Mouse (Mus musculus) stomach, postnatal 0 days (tissue): ENCODE data around the gene Ntm. TPM values are rescaled to one million over a fixed set of nuclear protein-coding genes. Genes with fewer than 3 reads are reported as not detected.

Source experiments
- ATAC-seq: fragments of 200-750 bp; cut with Nextera tagmentation; 2 replicates; pipeline ENCODE4 v1.8.0; 2017; ENCODE audit not compliant: low FRiP score, low TSS enrichment
- DNase-seq: peaks from one replicate; pipeline ENCODE4 v3.0.0-alpha.2; 2016; ENCODE audit warnings: low spot score
- H3K27ac ChIP-seq: fragments of 300-500 bp; sonication (generic); replicated peaks from 2 replicates; pipeline ENCODE4 v1.5.1; 2014; ENCODE audit warnings: mild to moderate bottlenecking, control low read depth
- H3K27me3 ChIP-seq: fragments of 300-500 bp; sonication (generic); 2 replicates; pipeline ENCODE4 v1.6.1; 2014; ENCODE audit warnings: low read length; ENCODE audit not compliant: control insufficient read depth, insufficient read depth
- H3K36me3 ChIP-seq: fragments of 300-500 bp; sonication (generic); 2 replicates; pipeline ENCODE4 v1.6.1; 2014; ENCODE audit warnings: low read length, mixed read lengths; ENCODE audit not compliant: control insufficient read depth, insufficient read depth
- H3K4me1 ChIP-seq: fragments of 300-500 bp; sonication (generic); replicated peaks from 2 replicates; pipeline ENCODE4 v1.6.1; 2014; ENCODE audit warnings: antibody characterized with exemption; ENCODE audit not compliant: control insufficient read depth, insufficient read depth
- H3K4me2 ChIP-seq: fragments of 300-500 bp; sonication (generic); replicated peaks from 2 replicates; pipeline ENCODE4 v1.6.1; 2014; ENCODE audit warnings: low read depth, mild to moderate bottlenecking, control low read depth, moderate library complexity
- H3K4me3 ChIP-seq: fragments of 300-500 bp; sonication (generic); 2 replicates; pipeline ENCODE4 v1.5.1; 2014; ENCODE audit warnings: low read depth, low read length, control low read depth
- H3K9ac ChIP-seq: fragments of 300-500 bp; sonication (generic); 2 replicates; pipeline ENCODE4 v1.6.1; 2014; ENCODE audit warnings: mild to moderate bottlenecking, low read length, control low read depth, mixed read lengths
- H3K9me3 ChIP-seq: fragments of 300-500 bp; sonication (generic); 2 replicates; pipeline ENCODE4 v1.6.1; 2016; ENCODE audit warnings: low read length; ENCODE audit not compliant: control insufficient read depth
- CTCF ChIP-seq: IDR thresholded peaks from 2 replicates; pipeline ENCODE4 v1.5.1; 2016; ENCODE audit warnings: antibody characterized with exemption, low read depth, mild to moderate bottlenecking, moderate library complexity
- EP300 ChIP-seq: optimal IDR thresholded peaks from 2 replicates; pipeline ENCODE3; 2016; ENCODE audit warnings: antibody characterized with exemption
- WGBS: fragments of 180-500 bp; shearing (Covaris S2); extraction: QIAGEN DNeasy Blood & Tissue Kit; methylation state at CpG from one replicate; pipeline ENCODE4 v1.1.7; 2014; 5-methylcytosine and 5-hydroxymethylcytosine counted together
- polyA plus RNA-seq: library from polyadenylated mRNA; unstranded; fragments of >200 nt; fragmentation: Nextera tagmentation; extraction: Ambion mirVana; gene quantifications from 2 replicates; pipeline ENCODE4 v1.2.1, GENCODE M21; 2015

Gene Ntm
- polyA plus RNA-seq, 1 experiment from 2014 or later, result 5.9 TPM

- 74% methylated on average over 8 of the region's 8 CpGs for WGBS
- no peaks in the 10 kb centered on the region for H3K27me3 ChIP-seq
These were observed 315.2 kb downstream of the Ntm start for GRCm38 (mm10) chr9:29647764-29648163.

DNA sequence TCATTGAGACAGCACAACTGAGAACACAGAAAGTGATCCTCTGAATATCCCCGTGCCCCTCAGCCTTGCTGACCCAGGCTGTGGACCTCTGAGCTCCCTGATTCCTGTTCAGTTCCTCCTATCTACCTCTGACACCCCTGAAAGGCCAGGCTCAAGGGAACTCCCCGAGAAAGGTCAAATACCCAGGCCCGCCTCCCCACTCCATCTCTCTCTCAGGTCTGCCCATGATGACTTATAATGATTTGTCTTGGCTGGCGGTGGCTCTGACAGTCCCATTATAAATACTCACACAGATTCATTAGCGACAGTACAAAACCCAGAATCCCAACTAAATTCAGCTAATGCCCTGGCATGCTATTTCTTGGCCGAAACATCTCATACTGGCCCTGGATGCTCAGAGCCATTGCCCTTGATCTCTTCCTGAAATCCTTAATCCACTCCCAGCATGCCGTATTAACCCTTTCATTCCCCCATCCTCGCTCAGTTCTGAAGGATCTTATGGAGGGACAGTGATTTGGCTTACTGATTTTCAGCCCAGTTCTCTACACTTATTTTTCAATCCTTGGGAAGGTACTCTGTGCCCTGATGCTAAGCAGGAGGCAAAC is 317.0 kb downstream of the Ntm start:
- no peak overlapping the region for H3K9ac ChIP-seq
- H3K4me2 ChIP-seq, result no peak overlapping the region
- H3K27me3 ChIP-seq, result no peaks in the 10 kb centered on the region
- H3K9me3 ChIP-seq, result no peaks in the 10 kb centered on the region
- DNase-seq (no peak), ATAC-seq (no peak)
- H3K27ac ChIP-seq, result no peak overlapping the region
- WGBS, result 31% methylated on average over 8 of the region's 8 CpGs
- TF ChIP-seq EP300, result no peak
- no peak for TF ChIP-seq CTCF
- H3K4me1 ChIP-seq, result no peaks in the 10 kb centered on the region
- no peak overlapping the region for H3K4me3 ChIP-seq
- H3K36me3 ChIP-seq, result no peaks in the 10 kb centered on the region

More at GRCm38 (mm10) chr9:29647764-29648163, 315.2 kb downstream of the Ntm start:
- no peaks in the 10 kb centered on the region for H3K9me3 ChIP-seq
- H3K4me3 ChIP-seq, result no peak overlapping the region
- no peaks in the 10 kb centered on the region for H3K36me3 ChIP-seq
- no peaks in the 10 kb centered on the region for H3K4me1 ChIP-seq
- TF ChIP-seq CTCF (no peak), EP300 (no peak)
- H3K9ac ChIP-seq, result no peak overlapping the region
- DNase-seq (no peak), ATAC-seq (no peak)
- H3K27ac ChIP-seq, result no peak overlapping the region
- H3K4me2 ChIP-seq, result no peak overlapping the region

DNA sequence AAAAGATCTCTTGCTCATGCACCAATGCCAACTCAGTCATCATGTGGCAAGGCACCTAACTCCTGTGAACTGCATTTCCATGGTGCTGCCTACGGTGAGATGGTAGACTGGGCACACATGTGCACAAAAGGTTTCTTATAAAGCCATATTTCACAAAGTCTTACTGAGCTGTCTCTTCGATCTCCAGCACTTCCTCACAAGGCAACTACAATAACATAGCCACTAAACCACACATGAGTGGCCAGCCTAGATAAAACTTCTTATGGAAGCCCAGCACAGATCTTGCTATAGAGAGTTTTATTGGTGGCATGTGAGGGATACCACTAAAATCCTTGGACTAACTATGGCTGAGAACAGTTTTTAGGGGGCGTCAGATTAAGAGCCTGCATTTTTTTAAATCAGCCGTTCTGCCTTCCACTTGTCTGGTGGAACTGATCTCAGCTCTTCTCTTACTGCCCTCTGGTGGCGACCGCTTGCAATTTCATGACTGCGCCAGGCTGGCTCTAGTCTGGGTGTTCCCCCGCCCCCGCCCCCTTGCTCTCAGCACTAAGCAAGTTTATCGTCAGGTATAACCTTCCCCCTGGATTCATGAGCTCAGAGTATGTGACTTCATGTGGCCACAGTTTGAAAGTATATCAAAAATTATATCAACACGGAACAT is 319.8 kb downstream of the Ntm start:
- DNase-seq (peak; percentile 72), ATAC-seq (no peak)
- Histone ChIP-seq H3K27ac (no peak overlapping the region), H3K27me3 (no peaks in the 10 kb centered on the region), H3K4me3 (no peak overlapping the region), H3K36me3 (no peaks in the 10 kb centered on the region), H3K4me2 (no peak overlapping the region), H3K4me1 (no peaks in the 10 kb centered on the region), H3K9me3 (no peaks in the 10 kb centered on the region), H3K9ac (no peak overlapping the region)
- TF ChIP-seq CTCF (peak; percentile 83), EP300 (no peak)
- WGBS, result 19% methylated on average over 11 of the region's 11 CpGs

DNA sequence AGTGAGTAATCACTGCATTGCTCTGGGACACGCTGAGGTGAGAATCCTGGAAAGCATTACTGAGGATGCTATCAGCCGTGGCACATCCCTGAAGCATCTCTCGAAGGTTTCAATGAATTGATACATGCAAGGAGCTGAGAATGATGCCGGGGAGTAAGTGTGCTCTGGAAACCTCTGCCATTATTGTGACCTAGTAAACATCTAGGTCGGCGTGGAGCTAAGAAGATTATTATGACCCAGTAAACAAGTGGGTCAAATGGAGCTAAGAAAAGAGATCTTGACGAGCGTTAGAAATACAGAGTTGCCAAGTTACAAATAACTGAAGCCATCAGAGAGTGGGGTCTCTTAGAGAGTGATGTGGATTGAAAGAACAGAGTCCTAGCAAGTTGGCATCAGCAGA is 325.6 kb downstream of the Ntm start:
- no peak for DNase-seq
- no peak overlapping the region for H3K27ac ChIP-seq
- H3K9ac ChIP-seq, result no peak overlapping the region
- H3K4me3 ChIP-seq, result no peak overlapping the region
- 84% methylated on average over 8 of the region's 8 CpGs for WGBS
- ATAC-seq, result no peak
- H3K4me1 ChIP-seq, result no peaks in the 10 kb centered on the region
- no peaks in the 10 kb centered on the region for H3K27me3 ChIP-seq
- TF ChIP-seq EP300, result no peak
- no peak for TF ChIP-seq CTCF
- H3K9me3 ChIP-seq, result no peaks in the 10 kb centered on the region
- no peak overlapping the region for H3K4me2 ChIP-seq
- no peaks in the 10 kb centered on the region for H3K36me3 ChIP-seq

DNA sequence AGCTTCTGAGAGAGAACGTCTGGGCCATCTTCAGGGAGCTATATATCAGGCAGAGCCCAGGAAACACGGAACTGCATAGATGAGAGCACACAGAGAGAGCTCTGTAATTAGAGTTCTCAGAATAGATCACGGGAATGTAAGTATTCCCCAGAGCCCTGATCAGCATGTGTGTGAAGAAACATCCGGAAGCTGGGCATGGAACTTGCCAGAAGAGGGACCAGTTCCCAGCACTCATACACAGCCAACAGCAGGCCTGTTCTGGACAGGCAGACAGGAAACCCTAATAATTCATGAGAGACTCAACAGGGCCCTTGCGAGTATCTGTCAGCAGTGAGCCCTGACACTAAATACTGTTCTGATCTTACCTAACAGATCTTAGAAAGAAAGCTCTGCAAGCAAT is 345.8 kb downstream of the Ntm start:
- no peaks in the 10 kb centered on the region for H3K27me3 ChIP-seq
- H3K4me2 ChIP-seq, result no peak overlapping the region
- no peak overlapping the region for H3K27ac ChIP-seq
- no peaks in the 10 kb centered on the region for H3K36me3 ChIP-seq
- no peak for TF ChIP-seq CTCF
- no peak for TF ChIP-seq EP300
- ATAC-seq (no peak), DNase-seq (no peak)
- H3K4me3 ChIP-seq, result no peak overlapping the region
- WGBS, result 57% methylated on average over 5 of the region's 5 CpGs
- H3K4me1 ChIP-seq, result no peaks in the 10 kb centered on the region
- H3K9me3 ChIP-seq, result no peaks in the 10 kb centered on the region
- no peak overlapping the region for H3K9ac ChIP-seq

GRCm38 (mm10) chr9:29612020-29612612 is 350.8 kb downstream of the Ntm start:
- 71% methylated on average over 7 of the region's 7 CpGs for WGBS
- no peaks in the 10 kb centered on the region for H3K4me1 ChIP-seq
- TF ChIP-seq EP300, result no peak
- no peak for TF ChIP-seq CTCF
- H3K27ac ChIP-seq, result no peak overlapping the region
- no peaks in the 10 kb centered on the region for H3K9me3 ChIP-seq
- ATAC-seq (no peak), DNase-seq (no peak)
- no peaks in the 10 kb centered on the region for H3K36me3 ChIP-seq
- H3K4me3 ChIP-seq, result no peak overlapping the region
- no peak overlapping the region for H3K4me2 ChIP-seq
- no peak overlapping the region for H3K9ac ChIP-seq
- H3K27me3 ChIP-seq, result no peaks in the 10 kb centered on the region
